Mouse (Mus musculus): ENCODE results near the gene Emg1.

DNA sequence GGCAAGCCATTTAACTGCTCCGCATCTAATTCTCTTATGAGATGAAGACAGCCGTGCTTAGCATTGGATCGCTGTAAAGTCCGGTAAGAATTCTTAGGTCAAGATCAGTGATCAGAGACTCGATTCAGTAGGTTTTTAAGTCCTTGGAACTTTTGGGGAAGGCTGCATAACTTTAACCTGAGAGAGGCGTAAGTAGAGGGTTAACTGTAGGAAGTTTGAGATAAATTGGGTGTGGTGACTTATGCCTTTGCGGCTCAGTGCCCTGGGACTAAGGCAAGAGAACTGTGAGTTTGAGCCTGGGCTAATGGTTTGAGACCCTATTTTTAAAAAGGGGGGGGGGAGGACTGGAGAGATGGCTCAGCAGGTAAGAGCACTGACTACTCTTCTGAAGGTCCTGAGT lies 47.7 kb downstream of the Emg1 start:
- no peak for TF ChIP-seq CTCF (IDR thresholded peaks at IDR 0.05)
- TF ChIP-seq EP300 (IDR thresholded peaks at IDR 0.05): no peak

Data from lung, postnatal 0 days (tissue).